Mouse (Mus musculus): ENCODE results near the gene Mogs. TPM values are rescaled to one million over a fixed set of nuclear protein-coding genes. Genes with fewer than 3 reads are reported as not detected.

The Mogs gene
- polyA plus RNA-seq, 1 experiment from 2014 or later = 24.4 TPM

- ATAC-seq (ENCODE audit: insufficient number of reproducible peaks, insufficient read depth, low FRiP score, low read depth) = no peak
- Histone ChIP-seq H3K9ac (replicated peaks; ENCODE audit: low read depth, low read length) (peak overlapping the region; percentile 87), H3K36me3 (ENCODE audit: control insufficient read depth, insufficient read depth, low read length) (peaks cover 18% of the 10 kb centered on the region), H3K4me3 (ENCODE audit: low read depth, low read length) (peak overlapping the region; percentile 66), H3K9me3 (ENCODE audit: control insufficient read depth, low read depth, low read length) (no peaks in the 10 kb centered on the region), H3K4me1 (ENCODE audit: control insufficient read depth, insufficient read depth, low read length) (peaks cover 30% of the 10 kb centered on the region), H3K27ac (ENCODE audit: low read length) (peak overlapping the region; percentile 99), H3K4me2 (replicated peaks; ENCODE audit: low read depth, low read length) (peak overlapping the region; percentile 91), H3K27me3 (ENCODE audit: control insufficient read depth, insufficient read depth, low read length) (no peaks in the 10 kb centered on the region)
- WGBS = under 1% methylated on average over 46 of the region's 52 CpGs
These were observed 6.8 kb downstream of the Mogs start for GRCm38 (mm10) chr6:83121863-83122710.

- no peak overlapping the region for H3K9ac ChIP-seq (replicated peaks; ENCODE audit: low read depth, low read length)
- no peak overlapping the region for H3K4me3 ChIP-seq (ENCODE audit: low read depth, low read length)
- no peaks in the 10 kb centered on the region for H3K27me3 ChIP-seq (ENCODE audit: control insufficient read depth, insufficient read depth, low read length)
- no peaks in the 10 kb centered on the region for H3K9me3 ChIP-seq (ENCODE audit: control insufficient read depth, low read depth, low read length)
- ATAC-seq (ENCODE audit: insufficient number of reproducible peaks, insufficient read depth, low FRiP score, low read depth) = no peak
- H3K36me3 ChIP-seq (ENCODE audit: control insufficient read depth, insufficient read depth, low read length) = peaks cover 13% of the 10 kb centered on the region; the same call in 1 of the 2 replicates
- peak overlapping the region; percentile 99; the same call in 1 of the 2 replicates for H3K27ac ChIP-seq (ENCODE audit: low read length)
- H3K4me2 ChIP-seq (replicated peaks; ENCODE audit: low read depth, low read length) = peak overlapping the region; percentile 91
- peaks cover 30% of the 10 kb centered on the region for H3K4me1 ChIP-seq (ENCODE audit: control insufficient read depth, insufficient read depth, low read length)
- WGBS = 91% methylated on average over 5 of the region's 5 CpGs
These were observed 7.7 kb downstream of the Mogs start for GRCm38 (mm10) chr6:83122961-83123360.

- no peaks in the 10 kb centered on the region for H3K9me3 ChIP-seq (ENCODE audit: control insufficient read depth, low read depth, low read length)
- H3K27me3 ChIP-seq (ENCODE audit: control insufficient read depth, insufficient read depth, low read length) = no peaks in the 10 kb centered on the region
- WGBS = under 1% methylated on average over 30 of the region's 30 CpGs
- peaks cover 26% of the 10 kb centered on the region for H3K4me1 ChIP-seq (ENCODE audit: control insufficient read depth, insufficient read depth, low read length)
- H3K27ac ChIP-seq (ENCODE audit: low read length) = 0 out of 2 replicates have a peak overlapping the region, but pooled peaks have one; percentile 44
- H3K4me3 ChIP-seq (ENCODE audit: low read depth, low read length) = peak overlapping the region; percentile 79
- peak overlapping the region; percentile 63 for H3K9ac ChIP-seq (replicated peaks; ENCODE audit: low read depth, low read length)
- H3K4me2 ChIP-seq (replicated peaks; ENCODE audit: low read depth, low read length) = peak overlapping the region; percentile 92
- peak; percentile 5; the same call in 1 of the 2 replicates for ATAC-seq (ENCODE audit: insufficient number of reproducible peaks, insufficient read depth, low FRiP score, low read depth)
- no peaks in the 10 kb centered on the region for H3K36me3 ChIP-seq (ENCODE audit: control insufficient read depth, insufficient read depth, low read length)
These were observed 9.6 kb downstream of the Mogs start for GRCm38 (mm10) chr6:83124851-83125312.

GRCm38 (mm10) chr6:83125331-83125730, 10.0 kb downstream of the Mogs start, which contains the start of gene Ino80b:
Gene Ino80b (minus strand): TSS chr6:83125431.
- ATAC-seq (ENCODE audit: insufficient number of reproducible peaks, insufficient read depth, low FRiP score, low read depth) = no peak
- peak within 1 kb of the TSS; percentile 79 for H3K4me3 ChIP-seq (ENCODE audit: low read depth, low read length)
- peak within 1 kb of the TSS; percentile 92 for H3K4me2 ChIP-seq (replicated peaks; ENCODE audit: low read depth, low read length)
- no peaks in the 10 kb centered on the region for H3K27me3 ChIP-seq (ENCODE audit: control insufficient read depth, insufficient read depth, low read length)
- 28% methylated on average over 5 of the region's 5 CpGs for WGBS
- 0 out of 2 replicates have a peak within 1 kb of the TSS, but pooled peaks have one; percentile 44 for H3K27ac ChIP-seq (ENCODE audit: low read length)
- H3K9me3 ChIP-seq (ENCODE audit: control insufficient read depth, low read depth, low read length) = no peaks in the 10 kb centered on the region
- peak within 1 kb of the TSS; percentile 63 for H3K9ac ChIP-seq (replicated peaks; ENCODE audit: low read depth, low read length)
- peaks cover 21% of the 10 kb centered on the region for H3K4me1 ChIP-seq (ENCODE audit: control insufficient read depth, insufficient read depth, low read length)
- no peaks in the 10 kb centered on the region for H3K36me3 ChIP-seq (ENCODE audit: control insufficient read depth, insufficient read depth, low read length)

GRCm38 (mm10) chr6:83127419-83127818, 12.1 kb downstream of the Mogs start:
- H3K27me3 ChIP-seq (ENCODE audit: control insufficient read depth, insufficient read depth, low read length) = no peaks in the 10 kb centered on the region
- H3K4me2 ChIP-seq (replicated peaks; ENCODE audit: low read depth, low read length) = no peak overlapping the region
- no peak for ATAC-seq (ENCODE audit: insufficient number of reproducible peaks, insufficient read depth, low FRiP score, low read depth)
- no peak overlapping the region for H3K4me3 ChIP-seq (ENCODE audit: low read depth, low read length)
- H3K9ac ChIP-seq (replicated peaks; ENCODE audit: low read depth, low read length) = no peak overlapping the region
- H3K36me3 ChIP-seq (ENCODE audit: control insufficient read depth, insufficient read depth, low read length) = no peaks in the 10 kb centered on the region
- H3K4me1 ChIP-seq (ENCODE audit: control insufficient read depth, insufficient read depth, low read length) = peaks cover 15% of the 10 kb centered on the region
- no peak overlapping the region for H3K27ac ChIP-seq (ENCODE audit: low read length)
- 92% methylated on average over 5 of the region's 5 CpGs for WGBS
- no peaks in the 10 kb centered on the region for H3K9me3 ChIP-seq (ENCODE audit: control insufficient read depth, low read depth, low read length)

- ATAC-seq (ENCODE audit: insufficient number of reproducible peaks, insufficient read depth, low FRiP score, low read depth) = peak; percentile 55; the same call in 1 of the 2 replicates
- Histone ChIP-seq H3K36me3 (ENCODE audit: control insufficient read depth, insufficient read depth, low read length) (no peaks in the 10 kb centered on the region), H3K4me3 (ENCODE audit: low read depth, low read length) (no peak overlapping the region), H3K27ac (ENCODE audit: low read length) (peak overlapping the region; percentile 68), H3K9ac (replicated peaks; ENCODE audit: low read depth, low read length) (no peak overlapping the region), H3K9me3 (ENCODE audit: control insufficient read depth, low read depth, low read length) (no peaks in the 10 kb centered on the region), H3K4me1 (ENCODE audit: control insufficient read depth, insufficient read depth, low read length) (peaks cover 16% of the 10 kb centered on the region), H3K27me3 (ENCODE audit: control insufficient read depth, insufficient read depth, low read length) (no peaks in the 10 kb centered on the region), H3K4me2 (replicated peaks; ENCODE audit: low read depth, low read length) (no peak overlapping the region)
- WGBS = 55% methylated on average over 6 of the region's 6 CpGs
These were observed 16.3 kb downstream of the Mogs start for GRCm38 (mm10) chr6:83131469-83132034.

- WGBS = 75% methylated on average over 9 of the region's 9 CpGs
- no peak overlapping the region for H3K9ac ChIP-seq (replicated peaks; ENCODE audit: low read depth, low read length)
- H3K27ac ChIP-seq (ENCODE audit: low read length) = peak overlapping the region; percentile 44; the same call in 1 of the 2 replicates
- H3K4me3 ChIP-seq (ENCODE audit: low read depth, low read length) = no peak overlapping the region
- no peaks in the 10 kb centered on the region for H3K9me3 ChIP-seq (ENCODE audit: control insufficient read depth, low read depth, low read length)
- H3K27me3 ChIP-seq (ENCODE audit: control insufficient read depth, insufficient read depth, low read length) = no peaks in the 10 kb centered on the region
- ATAC-seq (ENCODE audit: insufficient number of reproducible peaks, insufficient read depth, low FRiP score, low read depth) = no peak
- no peaks in the 10 kb centered on the region for H3K36me3 ChIP-seq (ENCODE audit: control insufficient read depth, insufficient read depth, low read length)
- peaks cover 16% of the 10 kb centered on the region for H3K4me1 ChIP-seq (ENCODE audit: control insufficient read depth, insufficient read depth, low read length)
- H3K4me2 ChIP-seq (replicated peaks; ENCODE audit: low read depth, low read length) = no peak overlapping the region
These were observed 17.1 kb downstream of the Mogs start for GRCm38 (mm10) chr6:83132176-83132919.

GRCm38 (mm10) chr6:83134226-83134625, 18.9 kb downstream of the Mogs start:
- no peak overlapping the region for H3K4me2 ChIP-seq (replicated peaks; ENCODE audit: low read depth, low read length)
- H3K4me3 ChIP-seq (ENCODE audit: low read depth, low read length) = no peak overlapping the region
- H3K36me3 ChIP-seq (ENCODE audit: control insufficient read depth, insufficient read depth, low read length) = no peaks in the 10 kb centered on the region
- H3K27me3 ChIP-seq (ENCODE audit: control insufficient read depth, insufficient read depth, low read length) = no peaks in the 10 kb centered on the region
- no peak for ATAC-seq (ENCODE audit: insufficient number of reproducible peaks, insufficient read depth, low FRiP score, low read depth)
- H3K27ac ChIP-seq (ENCODE audit: low read length) = no peak overlapping the region
- peaks cover 23% of the 10 kb centered on the region for H3K4me1 ChIP-seq (ENCODE audit: control insufficient read depth, insufficient read depth, low read length)
- 55% methylated on average over 3 of the region's 3 CpGs for WGBS
- no peaks in the 10 kb centered on the region for H3K9me3 ChIP-seq (ENCODE audit: control insufficient read depth, low read depth, low read length)
- H3K9ac ChIP-seq (replicated peaks; ENCODE audit: low read depth, low read length) = no peak overlapping the region

All from stomach, embryonic 14.5 days (tissue).